Mouse (Mus musculus): ENCODE results near the gene Krtap5-5. TPM values are rescaled to one million over a fixed set of nuclear protein-coding genes. Genes with fewer than 3 reads are reported as not detected.
"Not testable (repeated sequence)": the region's sequence is repeated elsewhere in the genome, so short reads cannot be mapped to it uniquely, and the experiment has no call there.

Krtap5-5 gene
- polyA plus RNA-seq (2015; fragmentation: Nextera tagmentation; extraction: Ambion mirVana) = not detected in 2 replicates

GRCm38 (mm10) chr7:142229871-142230270 is at the start of gene Krtap5-5:
Gene Krtap5-5, minus strand, starts transcription at chr7:142229971.
- H3K36me3 ChIP-seq; H3K27ac ChIP-seq (replicated peaks); H3K27me3 ChIP-seq (replicated peaks); H3K4me1 ChIP-seq; H3K4me2 ChIP-seq; H3K9me3 ChIP-seq; H3K4me3 ChIP-seq; ATAC-seq (ENCODE audit: extremely low read depth, insufficient number of reproducible peaks, low FRiP score, low TSS enrichment); H3K9ac ChIP-seq: not testable (repeated sequence)
- 51% methylated on average over 3 of the region's 3 CpGs for WGBS

- not testable (repeated sequence) for H3K27me3 ChIP-seq (replicated peaks)
Observed at GRCm38 (mm10) chr7:142279291-142279690, 49.5 kb upstream of the Krtap5-5 start.

GRCm38 (mm10) chr7:142278183-142278582 is 48.4 kb upstream of the Krtap5-5 start:
- H3K27me3 ChIP-seq (replicated peaks); H3K4me2 ChIP-seq; H3K36me3 ChIP-seq; H3K27ac ChIP-seq (replicated peaks); H3K9me3 ChIP-seq; ATAC-seq (ENCODE audit: extremely low read depth, insufficient number of reproducible peaks, low FRiP score, low TSS enrichment); H3K4me3 ChIP-seq; H3K9ac ChIP-seq: not testable (repeated sequence)
- WGBS = 0% methylated on average over 3 of the region's 3 CpGs
- peaks cover 16% of the 10 kb centered on the region for H3K4me1 ChIP-seq

More at GRCm38 (mm10) chr7:142279291-142279690, 49.5 kb upstream of the Krtap5-5 start:
- WGBS = 76% methylated on average over 1 of the region's 1 CpGs
- H3K4me1 ChIP-seq = peaks cover 16% of the 10 kb centered on the region
- not testable (repeated sequence) for ATAC-seq (ENCODE audit: extremely low read depth, insufficient number of reproducible peaks, low FRiP score, low TSS enrichment); H3K9ac ChIP-seq; H3K9me3 ChIP-seq; H3K27ac ChIP-seq (replicated peaks); H3K4me2 ChIP-seq; H3K4me3 ChIP-seq; H3K36me3 ChIP-seq

- H3K4me2 ChIP-seq; ATAC-seq (ENCODE audit: extremely low read depth, insufficient number of reproducible peaks, low FRiP score, low TSS enrichment); H3K9ac ChIP-seq; H3K27ac ChIP-seq (replicated peaks); H3K4me1 ChIP-seq; H3K4me3 ChIP-seq; H3K9me3 ChIP-seq; H3K27me3 ChIP-seq (replicated peaks); H3K36me3 ChIP-seq: not testable (repeated sequence)
Observed at GRCm38 (mm10) chr7:142274263-142274662, 44.5 kb upstream of the Krtap5-5 start, which contains the start of gene Gm4559. Gene Gm4559, minus strand, starts transcription at chr7:142274363.

- not testable (repeated sequence) for H3K27me3 ChIP-seq (replicated peaks); H3K4me2 ChIP-seq; H3K36me3 ChIP-seq; ATAC-seq (ENCODE audit: extremely low read depth, insufficient number of reproducible peaks, low FRiP score, low TSS enrichment); H3K4me3 ChIP-seq; H3K27ac ChIP-seq (replicated peaks); H3K9me3 ChIP-seq; H3K9ac ChIP-seq; H3K4me1 ChIP-seq
- WGBS = 27% methylated on average over 1 of the region's 1 CpGs
Observed at GRCm38 (mm10) chr7:142258254-142258653, 28.5 kb upstream of the Krtap5-5 start, which contains the start of gene Gm2431. Gene Gm2431, minus strand, starts transcription at chr7:142258354.

- no peaks in the 10 kb centered on the region for H3K4me1 ChIP-seq
- H3K27ac ChIP-seq (replicated peaks) = no peak overlapping the region
- H3K9me3 ChIP-seq = no peaks in the 10 kb centered on the region
- H3K36me3 ChIP-seq = no peaks in the 10 kb centered on the region
- no peak overlapping the region for H3K4me2 ChIP-seq
- peaks cover 21% of the 10 kb centered on the region for H3K27me3 ChIP-seq (replicated peaks)
- WGBS = 0% methylated on average over 2 of the region's 2 CpGs
- no peak overlapping the region for H3K4me3 ChIP-seq
- ATAC-seq (ENCODE audit: extremely low read depth, insufficient number of reproducible peaks, low FRiP score, low TSS enrichment) = no peak
- no peak overlapping the region for H3K9ac ChIP-seq
Observed at GRCm38 (mm10) chr7:142255517-142255916, 25.7 kb upstream of the Krtap5-5 start.

GRCm38 (mm10) chr7:142249824-142250223 is 20.1 kb upstream of the Krtap5-5 start:
- ATAC-seq (ENCODE audit: extremely low read depth, insufficient number of reproducible peaks, low FRiP score, low TSS enrichment) = no peak
- H3K27ac ChIP-seq (replicated peaks) = no peak overlapping the region
- H3K9ac ChIP-seq = no peak overlapping the region
- H3K4me3 ChIP-seq = no peak overlapping the region
- H3K27me3 ChIP-seq (replicated peaks) = peaks cover 20% of the 10 kb centered on the region
- no peaks in the 10 kb centered on the region for H3K9me3 ChIP-seq
- no peaks in the 10 kb centered on the region for H3K36me3 ChIP-seq
- no peak overlapping the region for H3K4me2 ChIP-seq
- H3K4me1 ChIP-seq = no peaks in the 10 kb centered on the region
- WGBS = 0% methylated on average over 1 of the region's 1 CpGs

- no peak within 1 kb of the TSS for H3K4me2 ChIP-seq
- no peaks in the 10 kb centered on the region for H3K4me1 ChIP-seq
- H3K9ac ChIP-seq = no peak within 1 kb of the TSS
- ATAC-seq (ENCODE audit: extremely low read depth, insufficient number of reproducible peaks, low FRiP score, low TSS enrichment) = no peak
- H3K4me3 ChIP-seq = no peak within 1 kb of the TSS
- H3K27ac ChIP-seq (replicated peaks) = no peak within 1 kb of the TSS
- no peaks in the 10 kb centered on the region for H3K27me3 ChIP-seq (replicated peaks)
- 50% methylated on average over 2 of the region's 2 CpGs for WGBS
- H3K36me3 ChIP-seq = no peaks in the 10 kb centered on the region
- peaks cover 14% of the 10 kb centered on the region for H3K9me3 ChIP-seq
Observed at GRCm38 (mm10) chr7:142240978-142241377, 11.2 kb upstream of the Krtap5-5 start, which contains the start of gene Gm40460. Gene Gm40460, minus strand, starts transcription at chr7:142241078.

- no peak overlapping the region for H3K27ac ChIP-seq (replicated peaks)
- no peaks in the 10 kb centered on the region for H3K4me1 ChIP-seq
- no peaks in the 10 kb centered on the region for H3K36me3 ChIP-seq
- WGBS = 35% methylated on average over 1 of the region's 1 CpGs
- H3K27me3 ChIP-seq (replicated peaks) = no peaks in the 10 kb centered on the region
- no peak overlapping the region for H3K4me3 ChIP-seq
- no peak for ATAC-seq (ENCODE audit: extremely low read depth, insufficient number of reproducible peaks, low FRiP score, low TSS enrichment)
- peaks cover 8% of the 10 kb centered on the region; the same call in 1 of the 2 replicates for H3K9me3 ChIP-seq
- no peak overlapping the region for H3K9ac ChIP-seq
- no peak overlapping the region for H3K4me2 ChIP-seq
Observed at GRCm38 (mm10) chr7:142231540-142231939, 1.8 kb upstream of the Krtap5-5 start.

- Histone ChIP-seq H3K4me3 (no peak overlapping the region), H3K27ac (replicated peaks) (no peak overlapping the region), H3K9me3 (no peaks in the 10 kb centered on the region), H3K9ac (no peak overlapping the region), H3K27me3 (replicated peaks) (no peaks in the 10 kb centered on the region), H3K4me1 (peaks cover 6% of the 10 kb centered on the region), H3K4me2 (no peak overlapping the region), H3K36me3 (no peaks in the 10 kb centered on the region)
- ATAC-seq (ENCODE audit: extremely low read depth, insufficient number of reproducible peaks, low FRiP score, low TSS enrichment) = no peak
- WGBS = 21% methylated on average over 2 of the region's 2 CpGs
Observed at GRCm38 (mm10) chr7:142224518-142224917, 5.3 kb downstream of the Krtap5-5 start.

- not testable (repeated sequence) for H3K4me2 ChIP-seq; H3K36me3 ChIP-seq; H3K27ac ChIP-seq (replicated peaks); H3K4me3 ChIP-seq; ATAC-seq (ENCODE audit: extremely low read depth, insufficient number of reproducible peaks, low FRiP score, low TSS enrichment); H3K4me1 ChIP-seq; H3K9me3 ChIP-seq; H3K27me3 ChIP-seq (replicated peaks); H3K9ac ChIP-seq
- 50% methylated on average over 1 of the region's 1 CpGs for WGBS
Observed at GRCm38 (mm10) chr7:142212136-142212535, 17.6 kb downstream of the Krtap5-5 start.

- H3K4me1 ChIP-seq = no peaks in the 10 kb centered on the region
- H3K4me2 ChIP-seq = no peak within 1 kb of the TSS
- H3K4me3 ChIP-seq = no peak within 1 kb of the TSS
- no peak for ATAC-seq (ENCODE audit: extremely low read depth, insufficient number of reproducible peaks, low FRiP score, low TSS enrichment)
- H3K27ac ChIP-seq (replicated peaks) = no peak within 1 kb of the TSS
- peaks cover 4% of the 10 kb centered on the region for H3K27me3 ChIP-seq (replicated peaks)
- 59% methylated on average over 1 of the region's 1 CpGs for WGBS
- H3K36me3 ChIP-seq = no peaks in the 10 kb centered on the region
- no peak within 1 kb of the TSS for H3K9ac ChIP-seq
- no peaks in the 10 kb centered on the region for H3K9me3 ChIP-seq
Observed at GRCm38 (mm10) chr7:142211559-142211958, 18.2 kb downstream of the Krtap5-5 start, which contains the start of gene Gm7579. Gene Gm7579, plus strand, starts transcription at chr7:142211859.

Measured in heart, embryonic 13.5 days (tissue).